Mouse (Mus musculus): ENCODE results near the gene Ifnk.

- TF ChIP-seq CTCF (IDR thresholded peaks at IDR 0.05 in 2 of 3, conservative IDR thresholded peaks at IDR 0.05 in 1 of 3; ENCODE audit: control insufficient read depth in 1 of 3, insufficient read depth in 1 of 3, low read depth in 2 of 3, low read length in 3 of 3, poor library complexity in 1 of 3, severe bottlenecking in 1 of 3) (no peak), HCFC1 (IDR thresholded peaks at IDR 0.05; ENCODE audit: low read depth, low read length) (no peak), POLR2A (IDR thresholded peaks at IDR 0.05; ENCODE audit: control insufficient read depth in 1 of 2, insufficient read depth in 1 of 2, low read depth in 1 of 2, low read length in 2 of 2, poor library complexity in 1 of 2) (no peak), RCOR1 (IDR thresholded peaks at IDR 0.05; ENCODE audit: low read depth, low read length) (no peak), MEF2A (IDR thresholded peaks at IDR 0.05; ENCODE audit: extremely low read depth, insufficient replicate concordance, low read depth, low read length, poor library complexity, severe bottlenecking) (no peak), MAX (IDR thresholded peaks at IDR 0.05; ENCODE audit: low read length) (no peak), ZC3H11A (IDR thresholded peaks at IDR 0.05; ENCODE audit: low read depth, low read length) (no peak), USF1 (IDR thresholded peaks at IDR 0.05; ENCODE audit: low read depth, low read length) (no peak), KAT2A (conservative IDR thresholded peaks at IDR 0.05; ENCODE audit: low read depth, low read length) (no peak)
Measured at GRCm38 (mm10) chr4:35165275-35165674, 13.4 kb downstream of the Ifnk start.
